Mouse (Mus musculus) ES-E14 (cell line): ENCODE measurements around the gene Llcfc1. TPM values are rescaled to one million over a fixed set of nuclear protein-coding genes. Genes with fewer than 3 reads are reported as not detected.

Source experiments
- DNase-seq: peaks from one replicate; pipeline ENCODE4 v3.0.0-alpha.2; 2013; ENCODE audit warnings: low read depth, low spot score
- H3K27ac ChIP-seq: 2 replicates; pipeline ENCODE4 v1.5.1; 2012; ENCODE audit warnings: low read depth, mild to moderate bottlenecking, low read length, moderate library complexity, mixed read lengths; ENCODE audit not compliant: poor library complexity, insufficient read depth, severe bottlenecking
- H3K36me3 ChIP-seq: 2 replicates; pipeline ENCODE4 v1.6.1; 2012; ENCODE audit warnings: mild to moderate bottlenecking, low read length, moderate library complexity, mixed read lengths; ENCODE audit not compliant: control insufficient read depth, poor library complexity, insufficient read depth, severe bottlenecking
- H3K4me1 ChIP-seq, 2 experiments: fragments of 150-350 bp in 1 of 2; sonication (generic) in 1 of 2; 2 replicates each; pipeline ENCODE4 v1.6.1; 2012; ENCODE audit warnings: low read length in 2 of 2, mild to moderate bottlenecking in 1 of 2, mixed read lengths in 1 of 2; ENCODE audit not compliant: control insufficient read depth in 2 of 2, insufficient read depth in 2 of 2, poor library complexity in 1 of 2
- H3K4me3 ChIP-seq, 2 experiments: fragments of 150-350 bp in 1 of 2; sonication (generic) in 1 of 2; 2 replicates each; pipeline ENCODE4 v1.5.1; 2012; ENCODE audit warnings: low read length in 2 of 2, low read depth in 1 of 2, mild to moderate bottlenecking in 1 of 2, mixed read lengths in 1 of 2; ENCODE audit not compliant: insufficient read depth in 1 of 2, poor library complexity in 1 of 2, severe bottlenecking in 1 of 2
- H3K9ac ChIP-seq: 2 replicates; pipeline ENCODE4 v1.6.1; 2012; ENCODE audit warnings: low read depth, mild to moderate bottlenecking, low read length, mixed read lengths; ENCODE audit not compliant: poor library complexity, insufficient read depth, severe bottlenecking
- H3K9me3 ChIP-seq: fragments of 150-350 bp; sonication (generic); 2 replicates; pipeline ENCODE4 v1.6.1; 2012; ENCODE audit warnings: low read depth, mild to moderate bottlenecking, low read length; ENCODE audit not compliant: control insufficient read depth, insufficient read depth
- CHD2 ChIP-seq: IDR thresholded peaks from 2 replicates; pipeline ENCODE4 v1.6.1; 2014; ENCODE audit warnings: mild to moderate bottlenecking, low read depth, low read length, inconsistent platforms
- HCFC1 ChIP-seq: IDR thresholded peaks from 2 replicates; pipeline ENCODE4 v1.6.1; 2012; ENCODE audit warnings: low read length, inconsistent platforms, borderline replicate concordance; ENCODE audit not compliant: insufficient read depth
- MAFK ChIP-seq: IDR thresholded peaks from 2 replicates; pipeline ENCODE4 v1.6.1; 2014; ENCODE audit warnings: mild to moderate bottlenecking, low read depth, low read length, inconsistent platforms; ENCODE audit not compliant: insufficient read depth
- ZC3H11A ChIP-seq: IDR thresholded peaks from 2 replicates; pipeline ENCODE4 v1.6.1; 2012; ENCODE audit warnings: low read depth, mild to moderate bottlenecking, inconsistent platforms, low read length, borderline replicate concordance
- ZNF384 ChIP-seq: IDR thresholded peaks from 2 replicates; pipeline ENCODE4 v1.6.1; 2012; ENCODE audit warnings: low read depth, low read length, inconsistent platforms
- in situ Hi-C, 2 experiments: fragments of 600-800 bp; cut with MboI; formaldehyde crosslinking; loops; one replicate each; pipeline ENCODE4 v1.15.1; 2025; ENCODE audit warnings: low sequenced_read_pairs in 2 of 2, inconsistent platforms in 1 of 2; ENCODE audit not compliant: unreplicated experiment in 2 of 2
- total RNA-seq: library from RNA; depleted of rRNA; stranded (reverse); fragments of 300-350 nt; gene quantifications from 2 replicates; pipeline ENCODE4 v1.2.3, GENCODE M21; 2012; rRNA removed

Gene Llcfc1
- total RNA-seq, result not detected in 2 replicates

- H3K4me3 ChIP-seq, result no peak within 1 kb of the TSS
- in situ Hi-C loops, result no loop called here
- no peaks in the 10 kb centered on the region for H3K9me3 ChIP-seq
- H3K36me3 ChIP-seq, result no peaks in the 10 kb centered on the region
- peaks cover 0 to 3% of the 10 kb centered on the region in 2 experiments; a peak in 1 of 4 replicates for H3K4me1 ChIP-seq
- no peak within 1 kb of the TSS for H3K9ac ChIP-seq
- TF ChIP-seq ZC3H11A, result no peak
- no peak for TF ChIP-seq ZNF384
- TF ChIP-seq MAFK, result no peak
- TF ChIP-seq HCFC1, result no peak
- DNase-seq, result no peak
- H3K27ac ChIP-seq, result no peak within 1 kb of the TSS
Observed at GRCm38 (mm10) chr6:41684131-41684530, at the start of gene Llcfc1. Gene Llcfc1 (plus strand): TSS chr6:41684431.

- no peaks in the 10 kb centered on the region for H3K9me3 ChIP-seq
- no peaks in the 10 kb centered on the region for H3K4me1 ChIP-seq
- no peak for DNase-seq
- TF ChIP-seq HCFC1 (no peak), CHD2 (no peak), MAFK (no peak), ZC3H11A (no peak), ZNF384 (no peak)
- no peaks in the 10 kb centered on the region for H3K36me3 ChIP-seq
- in situ Hi-C loops, result no loop called here
- H3K9ac ChIP-seq, result no peak overlapping the region
- no peak overlapping the region for H3K27ac ChIP-seq
- H3K4me3 ChIP-seq, result no peak overlapping the region
Observed at GRCm38 (mm10) chr6:41635211-41635610, 49.0 kb upstream of the Llcfc1 start.

GRCm38 (mm10) chr6:41636178-41636577 lies 48.1 kb upstream of the Llcfc1 start, which contains the start of gene Trpv6:
Gene Trpv6 (minus strand): TSS chr6:41636405.
- Histone ChIP-seq H3K4me3 (no peak within 1 kb of the TSS), H3K9ac (no peak within 1 kb of the TSS), H3K27ac (no peak within 1 kb of the TSS), H3K9me3 (no peaks in the 10 kb centered on the region), H3K36me3 (no peaks in the 10 kb centered on the region), H3K4me1 (no peaks in the 10 kb centered on the region)
- DNase-seq, result no peak
- TF ChIP-seq HCFC1 (no peak), ZC3H11A (no peak), CHD2 (no peak), ZNF384 (no peak), MAFK (no peak)
- in situ Hi-C loops, result no loop called here

- Histone ChIP-seq H3K9ac (no peak overlapping the region), H3K4me3 (no peak overlapping the region), H3K9me3 (no peaks in the 10 kb centered on the region), H3K36me3 (no peaks in the 10 kb centered on the region), H3K27ac (no peak overlapping the region), H3K4me1 (no peaks in the 10 kb centered on the region)
- no peak for TF ChIP-seq ZC3H11A
- no peak for TF ChIP-seq HCFC1
- no peak for TF ChIP-seq MAFK
- no peak for TF ChIP-seq ZNF384
- TF ChIP-seq CHD2, result no peak
- no peak for DNase-seq
- in situ Hi-C loops, result no loop called here
Observed at GRCm38 (mm10) chr6:41637393-41637792, 46.8 kb upstream of the Llcfc1 start.

- no peak overlapping the region for H3K27ac ChIP-seq
- in situ Hi-C loops, result no loop called here
- no peaks in the 10 kb centered on the region for H3K36me3 ChIP-seq
- H3K9ac ChIP-seq, result no peak overlapping the region
- TF ChIP-seq ZNF384 (no peak), HCFC1 (no peak), MAFK (no peak), ZC3H11A (no peak), CHD2 (no peak)
- H3K4me3 ChIP-seq, result no peak overlapping the region
- no peaks in the 10 kb centered on the region for H3K9me3 ChIP-seq
- no peak for DNase-seq
- no peaks in the 10 kb centered on the region for H3K4me1 ChIP-seq
Observed at GRCm38 (mm10) chr6:41637927-41638506, 46.2 kb upstream of the Llcfc1 start.
